Mouse (Mus musculus) lung, postnatal 0 days (tissue): Measurements from ENCODE around the gene Rasgef1a.

ENCODE experiments used
- CTCF ChIP-seq: IDR thresholded peaks from 2 replicates; pipeline ENCODE4 v1.5.1; 2016; ENCODE audit warnings: antibody characterized with exemption, mild to moderate bottlenecking
- EP300 ChIP-seq: IDR thresholded peaks from 2 replicates; pipeline ENCODE4 v1.6.1; 2016; ENCODE audit warnings: antibody characterized with exemption, mild to moderate bottlenecking, control low read depth

- no peak for TF ChIP-seq CTCF
- no peak for TF ChIP-seq EP300
Measured at GRCm38 (mm10) chr6:118074151-118074550, 62.9 kb downstream of the Rasgef1a start.
